Mouse (Mus musculus): ENCODE data around the gene Gm4450. TPM values are rescaled to one million over a fixed set of nuclear protein-coding genes. Genes with fewer than 3 reads are reported as not detected.
A peak's percentile ranks its signal among the peaks of the same experiment; 100 is the strongest.

Gm4450 gene
- polyA plus RNA-seq, 2 experiments = not detected

- WGBS = 31% methylated on average over 8 of the region's 8 CpGs
- no peak overlapping the region for H3K27ac ChIP-seq (replicated peaks; ENCODE audit: low read depth, low read length)
- no peaks in the 10 kb centered on the region for H3K9me3 ChIP-seq (ENCODE audit: control insufficient read depth, low read length)
- H3K4me1 ChIP-seq (ENCODE audit: control insufficient read depth, insufficient read depth, low read length) = peaks cover 5% of the 10 kb centered on the region; the same call in 1 of the 2 replicates
- H3K27me3 ChIP-seq (ENCODE audit: control insufficient read depth, insufficient read depth, low read length) = peaks cover 29% of the 10 kb centered on the region
- no peak for DNase-seq (ENCODE audit: low spot score)
- H3K4me2 ChIP-seq (replicated peaks; ENCODE audit: low read depth, low read length, severe bottlenecking) = peak overlapping the region; percentile 99; the same call in 1 of the 2 replicates
- TF ChIP-seq POLR2A (IDR thresholded peaks at IDR 0.05; ENCODE audit: borderline replicate concordance, extremely low read depth, insufficient read depth, insufficient read length) = no peak
- H3K36me3 ChIP-seq (ENCODE audit: control insufficient read depth, insufficient read depth, low read length) = no peaks in the 10 kb centered on the region
- no peak for ATAC-seq (ENCODE audit: low FRiP score, low read depth)
- no peak overlapping the region for H3K9ac ChIP-seq (ENCODE audit: low read depth, low read length, severe bottlenecking)
- H3K4me3 ChIP-seq (replicated peaks; ENCODE audit: low read length) = no peak overlapping the region
These were observed 27.9 kb downstream of the Gm4450 start for GRCm38 (mm10) chr3:98428928-98429525.

DNA sequence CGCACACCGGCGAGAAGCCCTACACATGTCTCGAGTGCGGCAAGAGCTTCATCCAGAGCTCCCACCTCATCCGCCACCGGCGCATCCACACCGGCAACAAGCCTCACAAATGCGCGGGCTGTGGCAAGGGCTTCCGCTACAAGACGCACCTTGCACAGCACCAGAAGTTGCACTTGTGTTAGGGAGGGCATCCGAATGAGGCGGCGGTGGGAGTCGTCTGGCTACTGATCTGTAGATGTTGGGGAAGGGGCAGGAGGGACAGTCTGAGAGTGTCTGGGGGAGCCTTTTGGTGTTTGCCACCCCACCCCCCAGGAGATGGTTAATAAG lies 28.5 kb downstream of the Gm4450 start:
- TF ChIP-seq POLR2A (IDR thresholded peaks at IDR 0.05; ENCODE audit: borderline replicate concordance, extremely low read depth, insufficient read depth, insufficient read length) = no peak
- Histone ChIP-seq H3K9me3 (ENCODE audit: control insufficient read depth, low read length) (no peaks in the 10 kb centered on the region), H3K27me3 (ENCODE audit: control insufficient read depth, insufficient read depth, low read length) (peaks cover 29% of the 10 kb centered on the region), H3K36me3 (ENCODE audit: control insufficient read depth, insufficient read depth, low read length) (no peaks in the 10 kb centered on the region), H3K4me3 (replicated peaks; ENCODE audit: low read length) (peak overlapping the region; percentile 59), H3K27ac (replicated peaks; ENCODE audit: low read depth, low read length) (no peak overlapping the region), H3K4me1 (ENCODE audit: control insufficient read depth, insufficient read depth, low read length) (peaks cover 5% of the 10 kb centered on the region; the same call in 1 of the 2 replicates), H3K9ac (ENCODE audit: low read depth, low read length, severe bottlenecking) (peak overlapping the region; percentile 46), H3K4me2 (replicated peaks; ENCODE audit: low read depth, low read length, severe bottlenecking) (peak overlapping the region; percentile 99)
- no peak for DNase-seq (ENCODE audit: low spot score)
- no peak for ATAC-seq (ENCODE audit: low FRiP score, low read depth)
- 2% methylated on average over 17 of the region's 17 CpGs for WGBS

GRCm38 (mm10) chr3:98427600-98428448 lies 29.1 kb downstream of the Gm4450 start:
- peak; percentile 53 for DNase-seq (ENCODE audit: low spot score)
- Histone ChIP-seq H3K27me3 (ENCODE audit: control insufficient read depth, insufficient read depth, low read length) (peaks cover 29% of the 10 kb centered on the region), H3K9me3 (ENCODE audit: control insufficient read depth, low read length) (no peaks in the 10 kb centered on the region), H3K4me3 (replicated peaks; ENCODE audit: low read length) (peak overlapping the region; percentile 59), H3K4me1 (ENCODE audit: control insufficient read depth, insufficient read depth, low read length) (peaks cover 5% of the 10 kb centered on the region; the same call in 1 of the 2 replicates), H3K36me3 (ENCODE audit: control insufficient read depth, insufficient read depth, low read length) (no peaks in the 10 kb centered on the region), H3K4me2 (replicated peaks; ENCODE audit: low read depth, low read length, severe bottlenecking) (peak overlapping the region; percentile 99), H3K9ac (ENCODE audit: low read depth, low read length, severe bottlenecking) (peak overlapping the region; percentile 46), H3K27ac (replicated peaks; ENCODE audit: low read depth, low read length) (no peak overlapping the region)
- ATAC-seq (ENCODE audit: low FRiP score, low read depth) = peak; percentile 89
- WGBS = 2% methylated on average over 93 of the region's 110 CpGs
- no peak for TF ChIP-seq POLR2A (IDR thresholded peaks at IDR 0.05; ENCODE audit: borderline replicate concordance, extremely low read depth, insufficient read depth, insufficient read length)

- H3K4me3 ChIP-seq (replicated peaks; ENCODE audit: low read length) = peak overlapping the region; percentile 59
- under 1% methylated on average over 18 of the region's 23 CpGs for WGBS
These were observed 29.7 kb downstream of the Gm4450 start for GRCm38 (mm10) chr3:98427260-98427599.

GRCm38 (mm10) chr3:98426749-98427148 lies 30.2 kb downstream of the Gm4450 start:
- Histone ChIP-seq H3K4me1 (ENCODE audit: control insufficient read depth, insufficient read depth, low read length) (peaks cover 5% of the 10 kb centered on the region; the same call in 1 of the 2 replicates), H3K4me2 (replicated peaks; ENCODE audit: low read depth, low read length, severe bottlenecking) (peak overlapping the region; percentile 99), H3K27ac (replicated peaks; ENCODE audit: low read depth, low read length) (no peak overlapping the region), H3K4me3 (replicated peaks; ENCODE audit: low read length) (peak overlapping the region; percentile 59), H3K36me3 (ENCODE audit: control insufficient read depth, insufficient read depth, low read length) (no peaks in the 10 kb centered on the region), H3K9ac (ENCODE audit: low read depth, low read length, severe bottlenecking) (no peak overlapping the region), H3K9me3 (ENCODE audit: control insufficient read depth, low read length) (no peaks in the 10 kb centered on the region), H3K27me3 (ENCODE audit: control insufficient read depth, insufficient read depth, low read length) (peaks cover 29% of the 10 kb centered on the region)
- no peak for DNase-seq (ENCODE audit: low spot score)
- no peak for TF ChIP-seq POLR2A (IDR thresholded peaks at IDR 0.05; ENCODE audit: borderline replicate concordance, extremely low read depth, insufficient read depth, insufficient read length)
- WGBS = 49% methylated on average over 5 of the region's 5 CpGs
- ATAC-seq (ENCODE audit: low FRiP score, low read depth) = no peak

More at GRCm38 (mm10) chr3:98427260-98427599, 29.7 kb downstream of the Gm4450 start:
- no peak for TF ChIP-seq POLR2A (IDR thresholded peaks at IDR 0.05; ENCODE audit: borderline replicate concordance, extremely low read depth, insufficient read depth, insufficient read length)
- Histone ChIP-seq H3K36me3 (ENCODE audit: control insufficient read depth, insufficient read depth, low read length) (no peaks in the 10 kb centered on the region), H3K27ac (replicated peaks; ENCODE audit: low read depth, low read length) (no peak overlapping the region), H3K9ac (ENCODE audit: low read depth, low read length, severe bottlenecking) (peak overlapping the region; percentile 46; the same call in 1 of the 2 replicates), H3K27me3 (ENCODE audit: control insufficient read depth, insufficient read depth, low read length) (peaks cover 29% of the 10 kb centered on the region), H3K4me1 (ENCODE audit: control insufficient read depth, insufficient read depth, low read length) (peaks cover 5% of the 10 kb centered on the region; the same call in 1 of the 2 replicates), H3K9me3 (ENCODE audit: control insufficient read depth, low read length) (no peaks in the 10 kb centered on the region), H3K4me2 (replicated peaks; ENCODE audit: low read depth, low read length, severe bottlenecking) (peak overlapping the region; percentile 99)
- DNase-seq (ENCODE audit: low spot score) (no peak), ATAC-seq (ENCODE audit: low FRiP score, low read depth) (no peak; the same call in 1 of the 2 replicates)
